Mouse (Mus musculus): Measurements from ENCODE around the gene Cnga4. TPM values are rescaled to one million over a fixed set of nuclear protein-coding genes. Genes with fewer than 3 reads are reported as not detected.

Cnga4 gene
- polyA plus RNA-seq, 1 experiment from 2014 or later, result not detected

- DNase-seq (ENCODE audit: low spot score) (no peak), ATAC-seq (ENCODE audit: low FRiP score) (no peak)
- Histone ChIP-seq H3K9me3 (ENCODE audit: control insufficient read depth, low read length) (no peaks in the 10 kb centered on the region), H3K4me2 (replicated peaks) (no peak within 1 kb of the TSS), H3K9ac (no peak within 1 kb of the TSS), H3K27me3 (ENCODE audit: control insufficient read depth, insufficient read depth, low read length) (no peaks in the 10 kb centered on the region), H3K4me1 (replicated peaks; ENCODE audit: control insufficient read depth, insufficient read depth, low read length) (no peaks in the 10 kb centered on the region), H3K27ac (no peak within 1 kb of the TSS), H3K4me3 (replicated peaks; ENCODE audit: low read length) (no peak within 1 kb of the TSS), H3K36me3 (replicated peaks; ENCODE audit: control insufficient read depth, insufficient read depth) (peaks cover 83% of the 10 kb centered on the region)
- WGBS, result 96% methylated on average over 1 of the region's 1 CpGs
Measured at GRCm38 (mm10) chr7:105374866-105375265, 29.5 kb upstream of the Cnga4 start, which contains the start of gene Gm5901. Gene Gm5901, plus strand, starts transcription at chr7:105375038.

- Histone ChIP-seq H3K9me3 (ENCODE audit: control insufficient read depth, low read length) (no peaks in the 10 kb centered on the region), H3K27ac (no peak overlapping the region), H3K36me3 (replicated peaks; ENCODE audit: control insufficient read depth, insufficient read depth) (peaks cover 95% of the 10 kb centered on the region), H3K4me3 (replicated peaks; ENCODE audit: low read length) (no peak overlapping the region), H3K27me3 (ENCODE audit: control insufficient read depth, insufficient read depth, low read length) (no peaks in the 10 kb centered on the region), H3K4me2 (replicated peaks) (no peak overlapping the region), H3K9ac (no peak overlapping the region), H3K4me1 (replicated peaks; ENCODE audit: control insufficient read depth, insufficient read depth, low read length) (no peaks in the 10 kb centered on the region)
- ATAC-seq (ENCODE audit: low FRiP score) (no peak), DNase-seq (ENCODE audit: low spot score) (no peak)
- WGBS, result 98% methylated on average over 3 of the region's 3 CpGs
Measured at GRCm38 (mm10) chr7:105380329-105380728, 24.0 kb upstream of the Cnga4 start.

GRCm38 (mm10) chr7:105387696-105388095 is 16.7 kb upstream of the Cnga4 start:
- H3K27me3 ChIP-seq (ENCODE audit: control insufficient read depth, insufficient read depth, low read length), result no peaks in the 10 kb centered on the region
- 98% methylated on average over 2 of the region's 2 CpGs for WGBS
- no peaks in the 10 kb centered on the region for H3K4me1 ChIP-seq (replicated peaks; ENCODE audit: control insufficient read depth, insufficient read depth, low read length)
- H3K9me3 ChIP-seq (ENCODE audit: control insufficient read depth, low read length), result no peaks in the 10 kb centered on the region
- H3K4me2 ChIP-seq (replicated peaks), result no peak overlapping the region
- H3K9ac ChIP-seq, result no peak overlapping the region
- peaks cover 75% of the 10 kb centered on the region for H3K36me3 ChIP-seq (replicated peaks; ENCODE audit: control insufficient read depth, insufficient read depth)
- no peak for DNase-seq (ENCODE audit: low spot score)
- no peak for ATAC-seq (ENCODE audit: low FRiP score)
- H3K27ac ChIP-seq, result no peak overlapping the region
- no peak overlapping the region for H3K4me3 ChIP-seq (replicated peaks; ENCODE audit: low read length)

GRCm38 (mm10) chr7:105390236-105390635 is 14.1 kb upstream of the Cnga4 start:
- H3K27me3 ChIP-seq (ENCODE audit: control insufficient read depth, insufficient read depth, low read length), result no peaks in the 10 kb centered on the region
- H3K27ac ChIP-seq, result no peak overlapping the region
- H3K9ac ChIP-seq, result no peak overlapping the region
- no peaks in the 10 kb centered on the region for H3K9me3 ChIP-seq (ENCODE audit: control insufficient read depth, low read length)
- DNase-seq (ENCODE audit: low spot score) (no peak), ATAC-seq (ENCODE audit: low FRiP score) (no peak)
- WGBS, result 100% methylated on average over 2 of the region's 2 CpGs
- no peaks in the 10 kb centered on the region for H3K4me1 ChIP-seq (replicated peaks; ENCODE audit: control insufficient read depth, insufficient read depth, low read length)
- no peak overlapping the region for H3K4me2 ChIP-seq (replicated peaks)
- no peak overlapping the region for H3K4me3 ChIP-seq (replicated peaks; ENCODE audit: low read length)
- peaks cover 50% of the 10 kb centered on the region for H3K36me3 ChIP-seq (replicated peaks; ENCODE audit: control insufficient read depth, insufficient read depth)

- no peak for DNase-seq (ENCODE audit: low spot score)
- peaks cover 10% of the 10 kb centered on the region for H3K4me1 ChIP-seq (replicated peaks; ENCODE audit: control insufficient read depth, insufficient read depth, low read length)
- no peak for ATAC-seq (ENCODE audit: low FRiP score)
- H3K9ac ChIP-seq, result no peak overlapping the region
- H3K4me3 ChIP-seq (replicated peaks; ENCODE audit: low read length), result no peak overlapping the region
- no peak overlapping the region for H3K4me2 ChIP-seq (replicated peaks)
- H3K27ac ChIP-seq, result no peak overlapping the region
- no peaks in the 10 kb centered on the region for H3K9me3 ChIP-seq (ENCODE audit: control insufficient read depth, low read length)
- peaks cover 11% of the 10 kb centered on the region for H3K36me3 ChIP-seq (replicated peaks; ENCODE audit: control insufficient read depth, insufficient read depth)
- no peaks in the 10 kb centered on the region for H3K27me3 ChIP-seq (ENCODE audit: control insufficient read depth, insufficient read depth, low read length)
- 85% methylated on average over 1 of the region's 1 CpGs for WGBS
Measured at GRCm38 (mm10) chr7:105394606-105395005, 9.8 kb upstream of the Cnga4 start.

GRCm38 (mm10) chr7:105395131-105395820 is 9.1 kb upstream of the Cnga4 start:
- ATAC-seq (ENCODE audit: low FRiP score) (no peak), DNase-seq (ENCODE audit: low spot score) (no peak)
- H3K36me3 ChIP-seq (replicated peaks; ENCODE audit: control insufficient read depth, insufficient read depth), result peaks cover 5% of the 10 kb centered on the region; the same call in 1 of the 2 replicates
- no peak overlapping the region for H3K4me3 ChIP-seq (replicated peaks; ENCODE audit: low read length)
- peaks cover 10% of the 10 kb centered on the region for H3K4me1 ChIP-seq (replicated peaks; ENCODE audit: control insufficient read depth, insufficient read depth, low read length)
- no peak overlapping the region for H3K9ac ChIP-seq
- no peak overlapping the region for H3K27ac ChIP-seq
- no peaks in the 10 kb centered on the region for H3K9me3 ChIP-seq (ENCODE audit: control insufficient read depth, low read length)
- H3K4me2 ChIP-seq (replicated peaks), result no peak overlapping the region
- no peaks in the 10 kb centered on the region for H3K27me3 ChIP-seq (ENCODE audit: control insufficient read depth, insufficient read depth, low read length)

- H3K27me3 ChIP-seq (ENCODE audit: control insufficient read depth, insufficient read depth, low read length), result no peaks in the 10 kb centered on the region
- H3K36me3 ChIP-seq (replicated peaks; ENCODE audit: control insufficient read depth, insufficient read depth), result peaks cover 5% of the 10 kb centered on the region; the same call in 1 of the 2 replicates
- no peak overlapping the region for H3K27ac ChIP-seq
- DNase-seq (ENCODE audit: low spot score) (no peak), ATAC-seq (ENCODE audit: low FRiP score) (no peak)
- H3K4me2 ChIP-seq (replicated peaks), result no peak overlapping the region
- no peaks in the 10 kb centered on the region for H3K9me3 ChIP-seq (ENCODE audit: control insufficient read depth, low read length)
- H3K4me1 ChIP-seq (replicated peaks; ENCODE audit: control insufficient read depth, insufficient read depth, low read length), result peaks cover 14% of the 10 kb centered on the region
- H3K9ac ChIP-seq, result no peak overlapping the region
- H3K4me3 ChIP-seq (replicated peaks; ENCODE audit: low read length), result no peak overlapping the region
Measured at GRCm38 (mm10) chr7:105396126-105396525, 8.2 kb upstream of the Cnga4 start.

- ATAC-seq (ENCODE audit: low FRiP score) (no peak; the same call in 1 of the 2 replicates), DNase-seq (ENCODE audit: low spot score) (no peak)
Measured at GRCm38 (mm10) chr7:105399058-105399934, 5.1 kb upstream of the Cnga4 start.

GRCm38 (mm10) chr7:105399935-105400624 is 4.3 kb upstream of the Cnga4 start, which contains the start of gene Fam160a2:
Gene Fam160a2, minus strand, starts transcription at chr7:105400054.
- DNase-seq (ENCODE audit: low spot score) (peak; percentile 99), ATAC-seq (ENCODE audit: low FRiP score) (peak; percentile 99)
- Histone ChIP-seq H3K4me3 (replicated peaks; ENCODE audit: low read length) (peak within 1 kb of the TSS; percentile 71), H3K4me1 (replicated peaks; ENCODE audit: control insufficient read depth, insufficient read depth, low read length) (peaks cover 14% of the 10 kb centered on the region), H3K9me3 (ENCODE audit: control insufficient read depth, low read length) (no peaks in the 10 kb centered on the region), H3K27me3 (ENCODE audit: control insufficient read depth, insufficient read depth, low read length) (no peaks in the 10 kb centered on the region), H3K9ac (peak within 1 kb of the TSS; percentile 82), H3K36me3 (replicated peaks; ENCODE audit: control insufficient read depth, insufficient read depth) (0 out of 2 replicates have a peak, but pooled peaks cover 5% of the 10 kb centered on the region), H3K4me2 (replicated peaks) (peak within 1 kb of the TSS; percentile 74), H3K27ac (peak within 1 kb of the TSS; percentile 83)
- WGBS, result under 1% methylated on average over 55 of the region's 55 CpGs

More at GRCm38 (mm10) chr7:105399058-105399934, 5.1 kb upstream of the Cnga4 start:
- Histone ChIP-seq H3K36me3 (replicated peaks; ENCODE audit: control insufficient read depth, insufficient read depth) (peaks cover 5% of the 10 kb centered on the region; the same call in 1 of the 2 replicates), H3K9ac (peak overlapping the region; percentile 82), H3K4me1 (replicated peaks; ENCODE audit: control insufficient read depth, insufficient read depth, low read length) (peaks cover 14% of the 10 kb centered on the region), H3K9me3 (ENCODE audit: control insufficient read depth, low read length) (no peaks in the 10 kb centered on the region), H3K27me3 (ENCODE audit: control insufficient read depth, insufficient read depth, low read length) (no peaks in the 10 kb centered on the region), H3K4me2 (replicated peaks) (peak overlapping the region; percentile 74), H3K27ac (peak overlapping the region; percentile 51; the same call in 1 of the 2 replicates), H3K4me3 (replicated peaks; ENCODE audit: low read length) (peak overlapping the region; percentile 71)
- 1% methylated on average over 25 of the region's 25 CpGs for WGBS
